Mouse (Mus musculus) neural tube, embryonic 12.5 days (tissue): ENCODE measurements around the gene Gna12. TPM values are rescaled to one million over a fixed set of nuclear protein-coding genes. Genes with fewer than 3 reads are reported as not detected.

Source experiments
- ATAC-seq: fragments of 200-750 bp; cut with Nextera tagmentation; 2 replicates; pipeline ENCODE4 v1.8.0; 2017; ENCODE audit warnings: low read depth, mild to moderate bottlenecking, moderate TSS enrichment, moderate library complexity; ENCODE audit not compliant: low FRiP score
- H3K27ac ChIP-seq: fragments of 300-500 bp; sonication (generic); 2 replicates; pipeline ENCODE4 v1.5.1; 2016
- H3K27me3 ChIP-seq: fragments of 300-500 bp; sonication (generic); replicated peaks from 2 replicates; pipeline ENCODE4 v1.6.1; 2016; ENCODE audit warnings: mild to moderate bottlenecking
- H3K36me3 ChIP-seq: fragments of 300-500 bp; sonication (generic); 2 replicates; pipeline ENCODE4 v1.6.1; 2016; ENCODE audit warnings: mild to moderate bottlenecking
- H3K4me1 ChIP-seq: fragments of 300-500 bp; sonication (generic); 2 replicates; pipeline ENCODE4 v1.6.1; 2016
- H3K4me2 ChIP-seq: fragments of 300-500 bp; sonication (generic); replicated peaks from 2 replicates; pipeline ENCODE4 v1.6.1; 2016; ENCODE audit warnings: mild to moderate bottlenecking
- H3K4me3 ChIP-seq: fragments of 300-500 bp; sonication (generic); 2 replicates; pipeline ENCODE4 v1.5.1; 2016
- H3K9ac ChIP-seq: fragments of 300-500 bp; sonication (generic); 2 replicates; pipeline ENCODE4 v1.6.1; 2016; ENCODE audit warnings: mild to moderate bottlenecking
- H3K9me3 ChIP-seq: fragments of 300-500 bp; sonication (generic); 2 replicates; pipeline ENCODE4 v1.6.1; 2016; ENCODE audit warnings: mild to moderate bottlenecking
- WGBS: fragments of 180-500 bp; shearing (Covaris S2); methylation state at CpG from one replicate; pipeline ENCODE4 v1.1.7; 2016; 5-methylcytosine and 5-hydroxymethylcytosine counted together
- polyA plus RNA-seq: library from polyadenylated mRNA; unstranded; fragments of >200 nt; fragmentation: Nextera tagmentation; extraction: Ambion mirVana; gene quantifications from 2 replicates; pipeline ENCODE4 v1.2.1, GENCODE M21; 2016

Gene Gna12
- polyA plus RNA-seq, 1 experiment from 2014 or later, result 85.3 TPM

DNA sequence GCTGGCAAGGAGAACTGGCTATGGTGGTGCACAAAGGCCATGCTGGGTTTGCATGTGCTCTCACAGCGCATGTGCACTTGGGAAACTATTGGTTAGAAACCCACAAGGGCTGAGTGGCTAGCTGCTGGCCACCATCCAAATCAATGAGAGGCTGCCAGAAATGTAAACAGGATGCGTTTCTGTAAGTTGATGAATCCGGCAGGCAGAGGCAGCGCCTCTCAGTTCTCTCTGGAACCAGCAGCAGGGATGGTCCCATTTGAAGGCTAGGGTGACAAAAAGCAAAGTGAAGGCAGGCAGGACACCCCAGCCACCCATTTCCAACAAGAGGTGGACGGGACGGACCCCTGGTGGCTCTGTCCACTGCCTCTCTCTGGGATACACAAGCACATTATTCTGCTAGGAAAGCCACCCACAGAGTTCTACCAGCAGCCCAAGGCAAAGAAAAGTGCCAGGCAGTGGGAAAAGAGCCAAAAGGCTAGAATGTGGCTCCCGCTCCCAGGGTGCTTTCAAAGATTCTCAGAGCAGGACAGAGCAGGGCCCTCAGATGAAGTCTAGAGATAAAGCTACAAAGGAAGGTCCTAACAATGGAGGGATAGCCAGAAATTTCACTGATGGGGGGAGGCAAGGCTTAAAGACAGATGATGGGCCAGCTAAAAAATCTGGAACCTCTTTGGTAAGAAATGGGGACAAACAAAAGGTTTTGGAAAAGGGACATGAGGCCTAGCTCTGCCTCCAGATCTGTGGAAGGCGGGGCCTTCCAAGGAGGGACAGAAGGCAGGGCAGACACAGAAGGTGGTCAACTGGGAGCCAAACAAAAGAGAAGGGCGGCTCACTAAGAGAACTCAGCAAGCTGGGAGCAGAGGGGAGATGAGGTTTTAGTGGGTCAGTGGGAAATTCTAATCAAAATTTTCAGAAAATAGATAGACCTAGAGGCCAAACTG, 39.0 kb downstream of the Gna12 start:
- peak overlapping the region; percentile 69 for H3K27ac ChIP-seq
- WGBS, result 44% methylated on average over 9 of the region's 9 CpGs
- H3K4me3 ChIP-seq, result no peak overlapping the region
- H3K9ac ChIP-seq, result no peak overlapping the region
- ATAC-seq, result peak; percentile 58; the same call in 1 of the 2 replicates
- peaks cover 27% of the 10 kb centered on the region for H3K4me1 ChIP-seq
- no peaks in the 10 kb centered on the region for H3K36me3 ChIP-seq
- no peaks in the 10 kb centered on the region for H3K27me3 ChIP-seq
- H3K4me2 ChIP-seq, result peak overlapping the region; percentile 7; the same call in 1 of the 2 replicates
- H3K9me3 ChIP-seq, result no peaks in the 10 kb centered on the region

DNA sequence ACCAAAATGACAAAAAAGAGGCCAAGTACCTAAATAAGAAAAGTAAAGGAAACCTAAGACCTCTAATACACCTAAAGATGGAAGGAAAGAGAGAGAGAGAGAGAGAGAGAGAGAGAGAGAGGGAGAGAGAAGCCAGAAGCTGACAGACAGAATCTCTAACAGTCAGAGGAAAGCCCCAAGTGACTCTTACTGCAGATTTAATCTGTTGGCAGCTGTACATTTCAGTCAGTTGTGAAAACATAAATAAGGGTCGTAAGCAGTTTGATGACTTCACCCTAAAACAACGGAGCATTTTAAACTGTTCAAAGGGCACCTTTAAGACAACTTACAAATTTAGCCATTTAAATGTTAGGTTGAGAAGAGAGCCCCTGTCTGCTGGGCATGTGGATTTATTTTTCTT, 39.8 kb downstream of the Gna12 start:
- Histone ChIP-seq H3K36me3 (peaks cover under 1% of the 10 kb centered on the region; the same call in 1 of the 2 replicates), H3K4me2 (no peak overlapping the region), H3K9ac (no peak overlapping the region), H3K9me3 (no peaks in the 10 kb centered on the region), H3K27ac (0 out of 2 replicates have a peak overlapping the region, but pooled peaks have one; percentile 16), H3K27me3 (no peaks in the 10 kb centered on the region), H3K4me3 (no peak overlapping the region), H3K4me1 (peaks cover 27% of the 10 kb centered on the region)
- WGBS, result 64% methylated on average over 2 of the region's 2 CpGs
- no peak for ATAC-seq

DNA sequence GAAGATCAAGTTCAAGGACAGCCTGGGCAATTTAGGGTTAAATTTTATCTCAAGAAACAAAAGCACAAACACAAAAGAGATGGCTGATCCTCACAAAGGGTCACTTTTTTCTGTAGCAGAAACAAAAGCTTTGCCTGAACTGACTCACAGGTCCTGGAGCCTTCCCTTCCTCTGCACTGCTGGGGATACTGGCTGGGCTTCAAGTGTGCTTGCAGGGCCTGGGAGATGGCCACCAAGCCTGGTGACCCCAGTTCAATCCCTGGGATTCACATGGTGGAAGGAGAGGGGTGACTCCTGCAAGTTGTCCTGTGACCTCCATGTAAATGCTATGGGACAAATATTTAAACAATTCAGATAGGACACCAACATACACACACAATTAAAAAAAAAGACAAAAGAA, 40.7 kb downstream of the Gna12 start:
- Histone ChIP-seq H3K36me3 (peaks cover 9% of the 10 kb centered on the region), H3K27ac (no peak overlapping the region), H3K9ac (no peak overlapping the region), H3K27me3 (no peaks in the 10 kb centered on the region), H3K9me3 (no peaks in the 10 kb centered on the region), H3K4me1 (peaks cover 22% of the 10 kb centered on the region), H3K4me3 (no peak overlapping the region), H3K4me2 (no peak overlapping the region)
- no peak for ATAC-seq

DNA sequence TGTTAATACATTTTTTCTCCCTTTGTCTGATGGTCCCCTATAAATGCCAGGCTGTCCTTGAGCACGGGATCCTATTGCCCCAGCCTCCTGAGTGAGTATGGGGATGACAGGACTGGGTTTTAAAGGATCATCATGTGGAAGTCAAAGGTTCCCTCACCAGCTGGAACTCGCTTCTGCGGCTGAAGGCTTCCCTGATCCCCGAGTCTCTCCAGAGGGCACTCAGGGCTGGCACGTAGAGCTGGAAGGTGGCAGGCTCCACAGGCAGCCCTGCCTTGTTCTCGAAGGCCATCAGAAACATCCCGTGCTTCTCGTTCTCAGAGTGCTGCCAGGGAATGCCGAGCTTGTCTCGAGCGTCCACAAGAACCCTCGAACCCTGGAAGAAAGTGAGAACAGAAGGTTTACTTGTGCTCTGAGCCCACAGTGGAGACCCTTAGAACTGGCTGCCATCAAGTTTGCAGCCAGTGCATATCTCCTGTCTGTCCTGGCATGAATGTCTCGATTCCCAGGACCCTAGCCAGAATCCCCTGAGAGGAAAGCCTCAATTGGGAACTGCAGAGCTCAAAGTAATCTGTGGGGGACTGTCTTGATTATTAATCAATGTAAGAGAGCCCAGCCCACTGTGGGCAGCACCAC, 44.9 kb downstream of the Gna12 start:
- peaks cover 44% of the 10 kb centered on the region for H3K36me3 ChIP-seq

DNA sequence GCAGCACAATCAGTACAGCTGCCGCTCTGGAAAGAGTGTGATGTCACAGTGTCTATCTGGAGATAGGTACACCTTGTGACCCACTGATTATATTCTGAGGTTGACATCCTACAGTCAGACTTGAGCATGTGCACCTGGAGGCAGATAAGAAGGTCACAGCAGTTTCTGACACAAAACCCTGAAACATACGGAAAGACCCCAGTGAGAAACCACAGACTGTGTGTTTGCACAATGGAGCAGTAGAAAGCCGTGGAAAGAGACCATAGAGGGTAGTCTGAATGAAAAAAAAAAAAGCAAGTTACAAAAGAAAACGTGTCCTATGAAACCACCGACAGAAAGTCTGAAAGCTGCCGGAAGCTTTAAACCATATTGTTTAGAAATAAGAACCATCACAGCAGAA, 45.9 kb downstream of the Gna12 start:
- Histone ChIP-seq H3K9ac (no peak overlapping the region), H3K27ac (no peak overlapping the region), H3K4me3 (no peak overlapping the region), H3K4me1 (no peaks in the 10 kb centered on the region), H3K27me3 (no peaks in the 10 kb centered on the region), H3K4me2 (no peak overlapping the region), H3K9me3 (no peaks in the 10 kb centered on the region), H3K36me3 (peaks cover 46% of the 10 kb centered on the region)
- no peak for ATAC-seq
- 88% methylated on average over 6 of the region's 6 CpGs for WGBS

More for the DNA sequence above, 44.9 kb downstream of the Gna12 start:
- no peak for ATAC-seq
- Histone ChIP-seq H3K27me3 (no peaks in the 10 kb centered on the region), H3K4me1 (peaks cover 2% of the 10 kb centered on the region), H3K9ac (no peak overlapping the region), H3K4me3 (no peak overlapping the region), H3K9me3 (no peaks in the 10 kb centered on the region), H3K27ac (no peak overlapping the region), H3K4me2 (no peak overlapping the region)
- 90% methylated on average over 13 of the region's 13 CpGs for WGBS

DNA sequence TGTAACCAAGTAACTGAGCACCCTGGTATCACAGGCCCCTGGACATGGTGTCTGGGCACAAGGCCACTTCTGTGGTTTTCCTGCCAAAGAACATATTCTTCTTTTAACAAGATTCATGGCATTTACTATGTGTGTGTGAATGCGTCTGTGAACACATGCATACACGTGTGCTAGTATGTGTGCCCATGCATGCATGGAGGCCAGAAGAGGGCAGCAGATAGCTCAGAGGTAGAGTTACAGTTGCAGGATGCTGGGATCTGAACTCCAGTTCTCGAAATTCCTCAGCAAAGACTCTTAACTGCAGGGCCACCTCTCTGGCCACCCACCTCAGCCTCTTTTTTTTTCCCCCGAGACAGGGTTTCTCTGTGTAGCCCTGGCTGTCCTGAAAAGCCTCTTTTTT, 46.7 kb downstream of the Gna12 start:
- Histone ChIP-seq H3K4me2 (no peak overlapping the region), H3K4me3 (no peak overlapping the region), H3K36me3 (peaks cover 51% of the 10 kb centered on the region), H3K27ac (no peak overlapping the region), H3K9ac (no peak overlapping the region), H3K27me3 (no peaks in the 10 kb centered on the region), H3K9me3 (no peaks in the 10 kb centered on the region), H3K4me1 (no peaks in the 10 kb centered on the region)
- ATAC-seq, result no peak
- 96% methylated on average over 4 of the region's 4 CpGs for WGBS

DNA sequence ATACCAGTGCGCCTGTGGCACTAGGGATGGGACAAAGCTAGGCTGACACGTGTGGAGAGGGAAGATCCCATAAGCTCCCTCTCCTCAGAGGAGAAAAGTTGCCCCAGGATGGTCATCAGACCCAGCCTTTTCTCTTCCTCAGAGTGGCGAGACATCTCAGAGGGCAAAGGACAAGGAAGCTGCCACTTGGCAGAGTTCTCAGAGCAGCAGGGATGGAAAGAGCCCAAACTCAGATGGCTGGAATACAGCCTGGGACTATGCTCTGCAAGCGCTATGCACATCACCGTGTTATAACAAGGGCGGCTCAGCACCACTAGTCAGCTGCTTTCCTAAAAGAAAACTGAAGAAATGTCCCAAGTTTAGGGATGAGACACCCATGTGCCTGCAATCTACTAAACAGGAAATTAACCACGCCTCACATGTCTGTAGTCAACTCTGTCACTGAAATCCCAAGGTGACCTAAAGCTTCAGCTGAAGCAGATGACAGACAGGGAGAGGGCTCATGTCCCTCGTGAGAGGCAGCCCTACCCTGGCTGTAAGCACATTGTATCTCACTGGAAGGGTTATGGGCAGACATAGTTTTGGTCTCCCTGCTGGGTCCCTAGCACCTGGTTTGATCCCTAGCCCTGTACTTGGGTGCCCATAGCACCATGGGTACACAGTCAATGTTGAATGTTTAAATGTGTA, 48.2 kb downstream of the Gna12 start:
- 91% methylated on average over 8 of the region's 8 CpGs for WGBS
- no peak for ATAC-seq

DNA sequence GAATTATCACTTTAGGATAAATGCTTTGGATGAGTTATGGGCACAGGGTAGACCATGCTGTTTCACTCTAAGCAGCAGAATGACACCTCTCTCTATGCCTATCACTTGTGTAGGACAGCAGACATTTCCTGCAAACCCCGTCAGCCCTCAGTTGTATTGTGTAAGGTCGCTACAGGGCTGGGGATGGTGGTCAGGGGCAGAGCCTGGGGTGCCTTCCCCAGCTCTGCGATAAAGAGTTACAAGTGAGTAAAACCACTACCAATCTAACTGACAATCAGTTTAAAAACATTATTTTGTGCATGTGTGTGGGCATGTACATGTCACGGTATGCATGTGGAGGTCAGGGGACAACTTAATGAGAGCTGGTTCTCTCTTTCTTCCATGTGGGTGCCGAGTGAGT, 49.1 kb downstream of the Gna12 start:
- no peak for ATAC-seq
- H3K4me1 ChIP-seq, result no peaks in the 10 kb centered on the region
- H3K27me3 ChIP-seq, result no peaks in the 10 kb centered on the region
- peaks cover 62% of the 10 kb centered on the region for H3K36me3 ChIP-seq
- no peaks in the 10 kb centered on the region for H3K9me3 ChIP-seq
- H3K27ac ChIP-seq, result no peak overlapping the region
- 89% methylated on average over 5 of the region's 5 CpGs for WGBS
- no peak overlapping the region for H3K4me3 ChIP-seq
- no peak overlapping the region for H3K9ac ChIP-seq
- no peak overlapping the region for H3K4me2 ChIP-seq

More for the DNA sequence above, 48.2 kb downstream of the Gna12 start:
- no peak overlapping the region for H3K9ac ChIP-seq
- no peaks in the 10 kb centered on the region for H3K27me3 ChIP-seq
- H3K27ac ChIP-seq, result no peak overlapping the region
- no peaks in the 10 kb centered on the region for H3K4me1 ChIP-seq
- no peak overlapping the region for H3K4me2 ChIP-seq
- peaks cover 62% of the 10 kb centered on the region for H3K36me3 ChIP-seq
- no peak overlapping the region for H3K4me3 ChIP-seq
- no peaks in the 10 kb centered on the region for H3K9me3 ChIP-seq

DNA sequence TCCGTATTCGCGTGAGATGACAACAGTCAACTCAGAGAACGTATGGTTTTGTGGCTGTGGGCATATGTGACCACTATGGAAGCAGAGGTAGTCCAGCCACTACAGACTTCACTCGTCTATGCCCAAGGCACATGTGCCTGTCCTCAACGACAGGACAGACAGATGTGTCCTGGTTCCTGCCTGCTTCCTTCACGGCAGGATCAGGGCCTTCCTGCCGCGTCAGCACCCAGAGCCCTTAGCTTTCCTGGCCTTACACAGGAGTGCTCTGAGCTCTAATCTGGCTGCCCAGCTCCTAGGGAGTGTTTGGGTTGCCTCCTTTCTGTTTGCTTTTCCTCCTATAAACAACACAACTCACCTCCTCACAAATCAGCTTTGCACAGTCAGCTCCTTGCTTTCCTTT, 53.3 kb downstream of the Gna12 start:
- no peak for ATAC-seq
- Histone ChIP-seq H3K4me1 (peaks cover 4% of the 10 kb centered on the region; the same call in 1 of the 2 replicates), H3K27ac (no peak overlapping the region), H3K4me3 (no peak overlapping the region), H3K9me3 (no peaks in the 10 kb centered on the region), H3K9ac (no peak overlapping the region), H3K4me2 (no peak overlapping the region), H3K27me3 (no peaks in the 10 kb centered on the region), H3K36me3 (peaks cover 27% of the 10 kb centered on the region)
- WGBS, result 80% methylated on average over 9 of the region's 9 CpGs

DNA sequence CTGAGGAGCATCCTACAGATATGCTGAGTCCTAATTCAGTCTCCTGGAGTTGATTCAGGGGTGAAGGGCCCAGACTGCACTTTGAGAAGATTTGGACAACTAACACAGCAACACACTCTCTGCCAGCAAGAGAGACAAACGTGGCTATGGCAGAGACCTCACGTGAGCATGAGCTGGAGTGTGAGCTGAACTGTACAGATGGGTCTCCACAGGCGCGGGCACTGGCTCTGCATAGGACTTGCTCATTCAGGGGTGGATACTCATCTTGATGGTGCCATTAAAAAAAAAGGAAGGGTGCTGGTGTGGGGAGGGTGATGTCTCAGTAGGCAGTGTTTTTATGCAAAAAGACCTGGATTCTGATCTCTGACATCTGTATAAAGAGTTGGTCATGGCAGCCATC, 55.1 kb downstream of the Gna12 start:
- H3K36me3 ChIP-seq, result peaks cover 16% of the 10 kb centered on the region
- no peak overlapping the region for H3K4me3 ChIP-seq
- no peak overlapping the region for H3K27ac ChIP-seq
- peaks cover 11% of the 10 kb centered on the region for H3K4me1 ChIP-seq
- ATAC-seq, result no peak
- H3K9ac ChIP-seq, result no peak overlapping the region
- no peaks in the 10 kb centered on the region for H3K27me3 ChIP-seq
- WGBS, result 96% methylated on average over 4 of the region's 4 CpGs
- H3K9me3 ChIP-seq, result no peaks in the 10 kb centered on the region
- no peak overlapping the region for H3K4me2 ChIP-seq

DNA sequence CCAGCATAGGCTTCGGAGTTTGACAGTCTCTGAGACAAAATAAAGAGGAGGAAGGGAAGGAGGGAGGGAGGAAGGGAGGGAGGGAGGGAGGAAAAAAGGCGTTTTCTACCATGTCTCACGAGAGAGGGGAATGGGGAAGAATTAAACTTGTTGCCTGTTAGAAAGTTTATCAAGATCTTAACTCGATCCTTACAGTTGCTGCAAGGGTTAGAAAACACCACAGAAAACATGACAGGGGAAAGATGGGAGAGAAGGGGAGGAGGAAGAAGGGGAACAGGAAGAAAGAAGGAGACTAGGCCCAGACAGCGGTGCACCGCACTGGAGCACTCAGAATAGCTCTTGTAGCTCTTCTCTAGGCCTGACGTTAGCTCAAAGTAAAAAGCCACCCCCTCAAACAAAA, 58.1 kb downstream of the Gna12 start:
- Histone ChIP-seq H3K9ac (no peak overlapping the region), H3K9me3 (no peaks in the 10 kb centered on the region), H3K4me3 (no peak overlapping the region), H3K4me1 (peaks cover 32% of the 10 kb centered on the region), H3K36me3 (no peaks in the 10 kb centered on the region), H3K27me3 (no peaks in the 10 kb centered on the region), H3K4me2 (no peak overlapping the region), H3K27ac (no peak overlapping the region)
- ATAC-seq, result no peak
- WGBS, result 66% methylated on average over 7 of the region's 7 CpGs

DNA sequence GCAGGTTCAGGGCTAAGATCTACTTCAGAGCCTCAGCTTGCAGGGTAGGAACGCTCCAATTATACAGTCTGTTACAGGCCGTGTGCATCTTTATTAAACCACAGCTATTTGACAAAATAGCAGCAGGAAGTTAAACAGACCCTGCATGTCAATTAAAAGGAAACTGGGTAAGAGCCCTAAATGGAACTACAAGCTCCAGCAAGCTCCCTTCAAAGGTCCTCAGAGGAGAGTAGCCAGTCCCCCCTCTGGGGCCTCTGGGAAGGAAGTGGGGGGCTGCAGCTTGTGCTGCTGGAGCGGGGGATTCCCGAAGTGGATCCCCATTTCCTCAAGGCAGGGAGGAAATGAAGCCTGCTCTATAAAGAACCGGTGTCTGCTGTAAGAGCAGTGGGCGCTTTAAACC, 58.6 kb downstream of the Gna12 start:
- no peak overlapping the region for H3K4me2 ChIP-seq
- H3K27ac ChIP-seq, result no peak overlapping the region
- H3K4me1 ChIP-seq, result peaks cover 32% of the 10 kb centered on the region
- ATAC-seq, result no peak
- 58% methylated on average over 6 of the region's 6 CpGs for WGBS
- no peak overlapping the region for H3K9ac ChIP-seq
- H3K36me3 ChIP-seq, result no peaks in the 10 kb centered on the region
- no peaks in the 10 kb centered on the region for H3K27me3 ChIP-seq
- H3K9me3 ChIP-seq, result no peaks in the 10 kb centered on the region
- no peak overlapping the region for H3K4me3 ChIP-seq
